Mouse (Mus musculus) heart, embryonic 12.5 days (tissue): ENCODE results near the gene Marc1. TPM values are rescaled to one million over a fixed set of nuclear protein-coding genes. Genes with fewer than 3 reads are reported as not detected.

ENCODE experiments used
- ATAC-seq: fragments of 200-750 bp; cut with Nextera tagmentation; 2 replicates; pipeline ENCODE4 v1.8.0; 2017; ENCODE audit warnings: moderate TSS enrichment, moderate library complexity; ENCODE audit not compliant: insufficient number of reproducible peaks, low FRiP score
- H3K27ac ChIP-seq: fragments of 300-500 bp; sonication (generic); 2 replicates; pipeline ENCODE4 v1.5.1; 2016; ENCODE audit warnings: mild to moderate bottlenecking, moderate library complexity; ENCODE audit not compliant: poor library complexity, severe bottlenecking
- H3K27me3 ChIP-seq: fragments of 300-500 bp; sonication (generic); replicated peaks from 2 replicates; pipeline ENCODE4 v1.6.1; 2016; ENCODE audit warnings: mild to moderate bottlenecking, moderate library complexity
- H3K36me3 ChIP-seq: fragments of 300-500 bp; sonication (generic); 2 replicates; pipeline ENCODE4 v1.6.1; 2016; ENCODE audit warnings: mild to moderate bottlenecking, moderate library complexity
- H3K4me1 ChIP-seq: fragments of 300-500 bp; sonication (generic); replicated peaks from 2 replicates; pipeline ENCODE4 v1.6.1; 2016; ENCODE audit warnings: mild to moderate bottlenecking
- H3K4me2 ChIP-seq: fragments of 300-500 bp; sonication (generic); 2 replicates; pipeline ENCODE4 v1.6.1; 2016; ENCODE audit warnings: mild to moderate bottlenecking, moderate library complexity
- H3K4me3 ChIP-seq: fragments of 300-500 bp; sonication (generic); 2 replicates; pipeline ENCODE4 v1.5.1; 2016; ENCODE audit warnings: mild to moderate bottlenecking
- H3K9ac ChIP-seq: fragments of 300-500 bp; sonication (generic); 2 replicates; pipeline ENCODE4 v1.6.1; 2016; ENCODE audit warnings: mild to moderate bottlenecking, moderate library complexity
- H3K9me3 ChIP-seq: fragments of 300-500 bp; sonication (generic); replicated peaks from 2 replicates; pipeline ENCODE4 v1.6.1; 2016; ENCODE audit warnings: mild to moderate bottlenecking, moderate library complexity
- WGBS: fragments of 180-500 bp; shearing (Covaris S2); methylation state at CpG from one replicate; pipeline ENCODE4 v1.1.7; 2016; 5-methylcytosine and 5-hydroxymethylcytosine counted together
- polyA plus RNA-seq: library from polyadenylated mRNA; unstranded; fragments of >200 nt; fragmentation: Nextera tagmentation; extraction: Ambion mirVana; gene quantifications from 2 replicates; pipeline ENCODE4 v1.2.1, GENCODE M21; 2016

Gene Marc1
- polyA plus RNA-seq = 0.14 and 0.24 TPM in 2 replicates

DNA sequence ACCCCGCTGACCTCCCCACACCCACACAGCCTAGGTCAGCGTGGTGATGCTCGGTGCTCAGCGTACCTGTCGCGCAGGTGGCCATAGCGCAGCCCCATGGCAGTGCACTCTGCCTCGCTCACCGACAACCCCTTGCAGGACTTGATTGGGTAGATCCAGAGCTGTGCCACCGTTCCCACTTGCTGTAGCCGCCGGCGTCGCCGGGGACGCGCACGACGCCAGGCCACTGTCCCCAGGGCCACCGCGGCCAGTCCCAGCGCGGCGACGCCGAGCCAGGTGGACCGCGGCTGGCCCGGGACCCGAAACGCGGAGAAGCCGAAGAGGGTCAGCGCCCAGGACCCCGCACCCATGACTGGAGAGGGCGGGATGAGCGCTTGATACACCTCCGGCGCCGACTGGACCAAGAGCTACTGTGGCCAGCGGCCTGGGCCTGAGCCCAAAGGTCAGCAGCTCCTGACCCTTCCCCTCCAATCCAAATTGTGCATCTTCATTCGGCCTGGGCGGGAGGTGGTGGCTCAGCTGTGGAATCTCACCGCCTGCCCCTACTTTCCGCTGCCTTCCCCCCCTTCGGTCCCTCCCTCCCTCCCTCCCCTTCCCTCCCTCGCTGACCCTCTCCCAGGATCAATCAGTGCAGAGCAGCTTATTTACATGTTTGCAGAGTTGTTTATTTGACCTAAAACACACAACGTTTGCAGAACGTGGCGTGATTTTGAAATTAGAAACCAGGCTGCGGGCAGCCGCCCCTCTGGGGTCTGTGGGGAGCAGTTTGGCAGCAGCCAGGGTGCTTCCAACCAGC, at the start of gene Marc1:
Gene Marc1 (minus strand): TSS at position 534 of the 796 bp plus-strand sequence.
- 9% methylated on average over 52 of the region's 52 CpGs for WGBS
- H3K9me3 ChIP-seq = no peaks in the 10 kb centered on the region

DNA sequence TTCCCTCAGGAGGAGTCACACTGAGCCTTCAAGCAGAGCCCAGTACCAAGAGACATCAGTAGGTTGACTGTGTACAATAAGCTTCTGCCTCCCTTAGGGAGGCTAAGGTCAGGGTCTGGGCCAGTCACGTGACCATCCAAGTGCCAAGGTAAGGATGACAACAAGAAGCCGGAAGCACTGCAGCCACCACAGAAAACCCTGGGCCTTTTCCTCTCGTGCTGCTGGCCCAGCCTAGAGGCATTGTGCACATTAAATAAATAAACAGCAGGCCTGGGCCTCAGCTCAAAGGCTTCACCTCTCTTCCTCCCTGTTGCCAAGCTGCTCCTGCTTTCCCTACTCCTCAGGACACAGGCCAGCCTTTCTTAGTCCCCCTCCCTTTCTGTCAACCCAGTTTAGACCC, 49.2 kb upstream of the Marc1 start:
- 42% methylated on average over 3 of the region's 3 CpGs for WGBS
- Histone ChIP-seq H3K4me3 (no peak overlapping the region), H3K27me3 (no peaks in the 10 kb centered on the region), H3K9me3 (no peaks in the 10 kb centered on the region), H3K36me3 (no peaks in the 10 kb centered on the region), H3K9ac (no peak overlapping the region), H3K4me1 (0 out of 2 replicates have a peak, but pooled peaks cover 3% of the 10 kb centered on the region), H3K27ac (peak overlapping the region; percentile 35; the same call in 1 of the 2 replicates), H3K4me2 (no peak overlapping the region)
- peak; percentile 60; the same call in 1 of the 2 replicates for ATAC-seq

More for the DNA sequence above, at the start of gene Marc1:
- Histone ChIP-seq H3K4me1 (peaks cover 11% of the 10 kb centered on the region), H3K27ac (no peak within 1 kb of the TSS), H3K27me3 (peaks cover 42% of the 10 kb centered on the region), H3K4me2 (peak within 1 kb of the TSS; percentile 85), H3K36me3 (peaks cover 9% of the 10 kb centered on the region), H3K4me3 (peak within 1 kb of the TSS; percentile 47), H3K9ac (peak within 1 kb of the TSS; percentile 60; the same call in 1 of the 2 replicates)
- peak; percentile 51; the same call in 1 of the 2 replicates for ATAC-seq

DNA sequence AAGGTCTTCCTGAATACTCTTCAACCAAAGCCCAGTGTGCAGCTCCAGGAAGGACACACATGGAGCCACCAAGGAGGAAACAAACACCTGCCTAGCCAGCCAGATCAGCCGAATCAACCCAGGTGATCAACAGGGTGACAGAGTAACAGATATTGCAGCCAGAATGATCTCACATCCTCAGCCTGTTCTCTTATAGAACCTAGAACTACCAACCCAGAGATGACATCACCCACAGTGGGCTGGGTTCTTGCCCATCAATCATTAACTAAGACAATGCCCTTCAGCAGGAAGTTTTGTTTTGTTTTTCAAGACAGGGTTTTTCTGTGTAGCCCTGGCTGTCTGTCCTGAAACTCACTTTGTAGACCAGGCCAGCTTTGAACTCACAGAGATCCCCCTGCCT, 47.1 kb upstream of the Marc1 start:
- no peak overlapping the region for H3K9ac ChIP-seq
- 85% methylated on average over 1 of the region's 1 CpGs for WGBS
- no peak overlapping the region for H3K4me3 ChIP-seq
- no peaks in the 10 kb centered on the region for H3K27me3 ChIP-seq
- no peak for ATAC-seq
- H3K9me3 ChIP-seq = no peaks in the 10 kb centered on the region
- H3K27ac ChIP-seq = no peak overlapping the region
- H3K36me3 ChIP-seq = no peaks in the 10 kb centered on the region
- H3K4me2 ChIP-seq = no peak overlapping the region
- 0 out of 2 replicates have a peak, but pooled peaks cover 9% of the 10 kb centered on the region for H3K4me1 ChIP-seq

DNA sequence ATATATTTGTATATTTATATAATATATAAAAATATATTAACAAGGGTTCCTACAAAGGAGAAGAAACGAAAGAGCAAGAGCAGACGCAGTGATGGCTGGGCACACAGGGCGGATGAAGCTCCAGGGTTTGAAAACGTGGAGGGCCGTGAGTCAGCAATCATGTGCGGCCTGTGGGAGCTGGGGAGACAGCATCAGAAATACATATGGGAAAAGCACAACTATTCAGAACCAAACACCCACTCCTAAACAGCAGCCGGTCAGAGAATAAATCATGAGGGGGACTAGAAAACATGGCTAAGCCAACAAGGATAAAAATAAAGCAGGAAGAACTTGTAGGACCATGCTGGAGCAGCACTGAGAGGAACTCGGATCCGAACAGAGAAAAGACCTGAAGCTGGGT, 46.1 kb upstream of the Marc1 start:
- Histone ChIP-seq H3K4me1 (peaks cover 9% of the 10 kb centered on the region; the same call in 1 of the 2 replicates), H3K36me3 (no peaks in the 10 kb centered on the region), H3K9me3 (no peaks in the 10 kb centered on the region), H3K4me3 (no peak overlapping the region), H3K27ac (no peak overlapping the region), H3K27me3 (no peaks in the 10 kb centered on the region), H3K4me2 (no peak overlapping the region), H3K9ac (no peak overlapping the region)
- ATAC-seq = no peak
- WGBS = 83% methylated on average over 9 of the region's 9 CpGs

DNA sequence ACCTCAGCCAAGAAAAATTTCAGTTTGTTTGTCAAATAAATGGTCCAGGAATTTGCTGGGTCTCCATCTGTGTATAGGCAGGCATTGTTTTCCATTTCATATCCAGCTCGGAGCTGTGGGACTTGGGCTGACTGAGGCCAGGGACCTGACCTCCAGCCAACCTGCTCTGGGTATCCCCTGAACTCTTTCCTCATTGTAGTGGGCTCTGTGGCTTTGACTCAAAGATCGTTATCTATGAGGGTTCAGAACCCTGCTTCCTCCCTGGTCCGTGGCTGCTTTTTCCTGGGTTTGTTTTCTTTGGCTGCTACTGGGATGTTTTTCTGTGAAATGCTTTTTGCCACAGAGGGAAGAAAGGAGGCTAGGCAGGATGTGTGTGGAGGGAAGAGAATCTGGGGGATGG, 42.8 kb upstream of the Marc1 start:
- H3K36me3 ChIP-seq = no peaks in the 10 kb centered on the region
- H3K27me3 ChIP-seq = peaks cover 10% of the 10 kb centered on the region
- H3K27ac ChIP-seq = peak overlapping the region; percentile 85
- H3K9me3 ChIP-seq = no peaks in the 10 kb centered on the region
- ATAC-seq = peak; percentile 43
- H3K4me1 ChIP-seq = peaks cover 21% of the 10 kb centered on the region
- H3K9ac ChIP-seq = 0 out of 2 replicates have a peak overlapping the region, but pooled peaks have one; percentile 32
- WGBS = 34% methylated on average over 3 of the region's 3 CpGs
- H3K4me2 ChIP-seq = peak overlapping the region; percentile 61
- H3K4me3 ChIP-seq = no peak overlapping the region

DNA sequence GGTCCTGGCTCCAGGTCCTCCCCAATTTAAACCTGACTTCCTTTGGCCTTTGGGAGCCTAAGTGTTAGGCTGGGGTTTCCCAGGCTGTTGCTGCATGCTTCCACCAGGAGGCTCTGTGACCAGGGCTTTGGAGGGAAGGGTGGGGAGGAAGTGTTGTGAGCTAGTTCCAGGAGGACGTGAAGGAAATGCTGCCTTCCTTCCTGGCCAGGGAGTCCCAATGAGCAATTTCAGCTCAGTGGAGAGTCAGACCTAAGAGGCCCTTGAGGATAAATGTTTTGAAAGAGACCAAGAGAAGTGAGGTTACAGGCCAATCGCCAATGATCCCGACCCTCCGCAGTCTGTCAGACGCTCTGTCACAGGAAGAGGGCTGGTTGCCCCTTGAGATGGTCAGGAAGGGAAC, 42.2 kb upstream of the Marc1 start:
- peak overlapping the region; percentile 25 for H3K4me3 ChIP-seq
- peak overlapping the region; percentile 32; the same call in 1 of the 2 replicates for H3K9ac ChIP-seq
- peak overlapping the region; percentile 85 for H3K27ac ChIP-seq
- no peaks in the 10 kb centered on the region for H3K9me3 ChIP-seq
- no peaks in the 10 kb centered on the region for H3K36me3 ChIP-seq
- H3K27me3 ChIP-seq = peaks cover 16% of the 10 kb centered on the region
- WGBS = 20% methylated on average over 5 of the region's 5 CpGs
- H3K4me2 ChIP-seq = peak overlapping the region; percentile 61
- peaks cover 21% of the 10 kb centered on the region for H3K4me1 ChIP-seq
- peak; percentile 60; the same call in 1 of the 2 replicates for ATAC-seq

DNA sequence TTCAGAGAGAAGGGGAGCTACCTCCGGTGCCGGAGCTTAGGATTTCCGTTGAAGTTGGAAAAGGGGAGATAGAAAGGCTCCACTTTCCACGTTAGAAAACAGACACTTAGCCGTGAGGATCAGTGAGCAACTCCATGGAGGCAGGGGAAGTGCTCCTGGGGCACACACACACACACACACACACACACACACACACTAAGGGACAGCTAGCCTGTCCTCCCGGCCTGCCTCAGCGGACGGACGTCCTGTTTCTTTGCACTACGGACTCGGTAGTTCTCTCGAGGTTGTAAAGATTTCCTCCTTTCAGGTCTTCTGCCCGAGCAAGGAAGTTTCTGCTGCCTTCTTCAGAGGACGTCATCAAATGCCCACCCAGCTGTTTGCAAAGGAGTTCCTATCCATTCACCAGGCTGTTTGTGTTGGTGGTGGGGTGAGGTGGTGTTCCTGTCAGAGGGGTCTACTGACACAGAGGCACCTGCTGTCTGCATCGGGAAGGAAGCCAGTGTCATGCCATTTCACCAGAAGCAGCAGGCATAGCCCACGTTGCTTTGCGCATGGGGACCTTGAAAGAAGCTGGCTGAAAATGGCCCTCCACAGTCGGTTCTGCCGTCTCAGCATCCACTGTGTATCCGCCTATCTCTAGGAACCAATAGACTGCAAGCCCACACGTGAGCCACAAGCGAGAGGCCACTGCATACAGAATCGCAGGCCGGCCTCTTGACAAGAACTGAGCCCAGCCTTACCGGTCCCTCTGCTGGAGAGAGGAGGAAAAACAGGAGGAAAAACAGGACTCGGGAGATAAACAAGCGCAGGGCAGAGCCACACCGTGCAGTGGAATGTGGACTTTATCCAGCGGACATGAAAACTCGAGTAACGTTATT, 40.9 kb upstream of the Marc1 start:
- peak overlapping the region; percentile 15 for H3K4me3 ChIP-seq
- peaks cover 16% of the 10 kb centered on the region for H3K27me3 ChIP-seq
- 16% methylated on average over 31 of the region's 31 CpGs for WGBS
- H3K9me3 ChIP-seq = no peaks in the 10 kb centered on the region
- peak; percentile 89 for ATAC-seq
- H3K4me2 ChIP-seq = peak overlapping the region; percentile 62
- H3K4me1 ChIP-seq = peaks cover 21% of the 10 kb centered on the region
- no peaks in the 10 kb centered on the region for H3K36me3 ChIP-seq
- H3K27ac ChIP-seq = peak overlapping the region; percentile 52
- H3K9ac ChIP-seq = peak overlapping the region; percentile 18; the same call in 1 of the 2 replicates

DNA sequence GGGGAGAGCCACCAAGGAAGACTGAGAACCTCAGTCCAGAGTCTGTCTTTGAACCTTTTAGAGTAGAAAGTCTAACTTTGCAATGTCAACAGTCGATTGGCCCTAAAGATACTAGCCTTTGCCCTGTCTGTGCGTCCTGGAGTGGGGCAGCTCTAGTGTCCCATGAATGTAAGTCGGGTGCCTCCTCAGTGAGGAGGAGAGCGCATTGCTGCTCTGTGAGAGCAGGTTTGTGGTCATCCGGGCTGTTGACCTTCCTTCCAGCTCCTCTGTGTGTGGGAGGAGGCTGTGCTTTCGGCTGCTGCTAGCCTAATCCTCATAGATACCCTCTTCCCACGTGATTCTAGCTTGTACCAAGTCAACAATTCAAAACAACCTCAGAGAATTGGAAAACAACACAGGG, 40.1 kb upstream of the Marc1 start:
- 29% methylated on average over 7 of the region's 7 CpGs for WGBS
- peaks cover 16% of the 10 kb centered on the region for H3K27me3 ChIP-seq
- peaks cover 21% of the 10 kb centered on the region for H3K4me1 ChIP-seq
- no peak for ATAC-seq
- 0 out of 2 replicates have a peak overlapping the region, but pooled peaks have one; percentile 62 for H3K4me2 ChIP-seq
- no peak overlapping the region for H3K4me3 ChIP-seq
- no peaks in the 10 kb centered on the region for H3K36me3 ChIP-seq
- H3K9ac ChIP-seq = no peak overlapping the region
- H3K27ac ChIP-seq = peak overlapping the region; percentile 52; the same call in 1 of the 2 replicates
- H3K9me3 ChIP-seq = no peaks in the 10 kb centered on the region

DNA sequence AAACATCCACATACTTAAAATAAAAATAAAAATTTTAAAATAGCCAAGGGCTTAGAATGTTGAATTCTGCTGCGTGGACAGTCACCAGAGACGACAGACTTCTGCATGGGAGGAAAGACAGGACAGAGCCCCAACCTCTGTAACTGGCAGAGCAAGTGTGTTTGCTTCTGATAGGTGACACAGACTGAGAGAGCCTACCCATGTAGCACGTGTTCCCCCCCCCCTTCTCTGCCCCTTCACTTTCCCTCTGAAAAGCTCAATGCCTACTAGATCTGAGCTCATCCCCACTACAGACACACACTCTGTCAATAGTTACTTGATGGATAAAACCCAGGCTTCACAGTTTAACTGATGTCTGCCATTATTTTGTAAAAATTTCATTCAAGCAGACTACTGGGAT, 35.9 kb upstream of the Marc1 start:
- Histone ChIP-seq H3K27me3 (peaks cover 16% of the 10 kb centered on the region), H3K9me3 (no peaks in the 10 kb centered on the region), H3K27ac (no peak overlapping the region), H3K4me2 (peak overlapping the region; percentile 83), H3K9ac (no peak overlapping the region), H3K4me3 (0 out of 2 replicates have a peak overlapping the region, but pooled peaks have one; percentile 85), H3K4me1 (peaks cover 26% of the 10 kb centered on the region), H3K36me3 (no peaks in the 10 kb centered on the region)
- ATAC-seq = no peak
- 54% methylated on average over 3 of the region's 3 CpGs for WGBS

DNA sequence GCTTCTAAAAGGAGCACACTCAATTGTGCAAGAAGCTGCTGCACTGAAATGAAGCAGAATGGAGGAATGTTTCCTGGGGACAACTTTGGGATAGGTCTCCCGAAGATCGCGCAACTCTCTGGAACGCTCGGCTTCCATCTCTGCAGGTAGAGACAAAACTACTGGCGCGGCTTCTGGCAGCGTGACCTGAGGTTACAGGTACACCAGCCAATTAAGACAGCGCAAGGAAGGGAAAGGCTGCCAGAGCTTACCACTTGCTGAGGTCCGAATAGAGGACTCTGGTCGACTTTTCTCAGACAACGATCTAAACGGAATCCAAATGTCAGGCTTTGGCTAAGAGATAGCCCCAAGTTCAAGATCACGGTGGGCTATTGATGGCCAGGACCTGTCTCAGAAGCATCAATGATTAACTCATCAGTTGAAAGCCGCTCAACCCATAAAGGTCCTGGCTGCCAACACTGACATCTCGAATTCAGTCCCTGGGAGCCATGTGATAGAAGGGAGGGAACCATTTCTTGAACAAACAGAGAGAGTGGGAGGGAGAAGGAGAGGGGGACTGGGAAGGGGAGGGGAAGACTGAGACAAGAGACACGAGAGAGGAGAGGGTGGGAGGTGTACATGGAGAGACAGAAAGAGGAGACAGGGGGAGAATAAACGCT, 35.1 kb upstream of the Marc1 start, which contains the start of gene Marc2:
Gene Marc2 (minus strand): TSS at position 360 of the 659 bp plus-strand sequence.
- WGBS = 5% methylated on average over 18 of the region's 18 CpGs
- ATAC-seq = peak; percentile 31
- peak within 1 kb of the TSS; percentile 94 for H3K9ac ChIP-seq
- peaks cover 27% of the 10 kb centered on the region for H3K4me1 ChIP-seq
- H3K9me3 ChIP-seq = no peaks in the 10 kb centered on the region
- H3K36me3 ChIP-seq = no peaks in the 10 kb centered on the region
- peaks cover 16% of the 10 kb centered on the region for H3K27me3 ChIP-seq
- H3K4me3 ChIP-seq = peak within 1 kb of the TSS; percentile 85
- H3K27ac ChIP-seq = peak within 1 kb of the TSS; percentile 72
- peak within 1 kb of the TSS; percentile 83 for H3K4me2 ChIP-seq
